Mouse (Mus musculus): ENCODE results near the gene Rcan1. TPM values are rescaled to one million over a fixed set of nuclear protein-coding genes. Genes with fewer than 3 reads are reported as not detected.
A peak's percentile ranks its signal among the peaks of the same experiment; 100 is the strongest.

Gene Rcan1
- total RNA-seq, 2 experiments from 2014 or later = 117 to 127 TPM

DNA sequence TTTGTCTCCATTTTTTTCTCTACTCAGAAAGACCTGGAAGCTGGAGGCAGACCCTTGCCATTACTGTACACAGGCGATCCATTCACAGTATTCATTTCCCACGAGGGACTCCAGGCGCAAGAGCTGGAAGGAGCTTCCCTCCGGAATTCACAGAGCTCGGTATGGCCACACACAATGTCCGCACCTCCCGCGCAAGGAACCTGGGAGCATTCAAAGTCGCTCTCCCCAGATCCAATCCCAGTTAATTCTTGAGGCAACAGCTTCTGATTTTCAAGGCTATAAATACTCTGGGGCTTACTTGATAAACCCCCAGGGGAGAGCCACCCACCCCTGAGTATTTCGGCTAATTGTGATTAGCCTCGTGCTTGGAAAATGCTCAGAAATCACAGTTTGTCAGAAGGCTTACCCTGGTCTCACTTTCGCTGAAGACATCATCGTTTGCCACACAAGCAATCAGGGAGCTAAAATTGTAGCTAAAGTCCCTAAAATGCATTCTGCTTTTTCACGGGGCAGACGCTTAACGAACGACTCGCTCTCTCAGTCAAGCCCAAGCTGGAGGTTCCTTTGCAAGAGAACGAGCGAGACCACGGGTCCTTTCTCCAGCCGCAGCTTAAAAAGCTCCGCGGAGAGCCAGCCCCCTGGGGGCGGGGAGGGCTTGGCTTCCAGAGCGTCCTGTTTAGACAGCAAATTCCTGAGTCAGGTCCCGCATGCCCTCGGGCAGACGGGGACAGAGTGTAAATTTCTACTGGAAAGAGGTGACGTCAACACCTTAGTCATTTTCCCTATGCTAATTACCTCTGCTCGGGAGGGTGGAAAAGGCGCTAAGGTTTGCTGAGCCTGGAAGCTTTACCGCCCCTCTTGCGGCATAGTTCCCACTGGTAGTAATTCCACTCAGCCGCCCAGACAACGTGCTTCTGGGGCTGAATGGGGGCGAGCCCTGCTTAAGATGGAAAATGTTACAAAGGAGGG is 70.9 kb downstream of the Rcan1 start:
- DNase-seq = peak; percentile 95

DNA sequence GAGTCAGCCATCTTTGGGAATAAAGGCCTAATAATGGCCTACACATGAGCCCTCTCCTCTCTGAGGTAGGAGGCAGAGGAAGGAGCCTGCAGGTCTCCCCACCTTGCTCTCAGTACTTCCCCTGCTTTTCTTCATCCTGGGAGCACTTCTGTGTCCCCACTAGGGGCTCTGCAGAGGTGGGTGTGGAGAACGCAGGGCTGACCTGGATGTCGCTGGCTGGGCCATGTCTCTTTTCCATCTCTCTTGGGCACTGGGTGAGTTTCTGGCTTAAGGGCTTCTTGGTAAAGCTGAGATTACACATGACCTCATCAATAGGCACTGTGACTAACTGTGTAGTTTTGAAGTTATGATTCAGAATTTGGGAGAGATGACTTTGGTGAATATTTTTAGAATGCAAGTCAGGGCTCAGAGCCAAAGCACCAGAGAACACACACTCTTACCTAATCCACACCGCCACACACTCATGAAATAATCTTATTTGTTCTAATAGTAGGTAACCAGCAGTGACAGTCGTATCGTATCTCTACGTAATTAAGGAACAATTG is 72.0 kb downstream of the Rcan1 start:
- DNase-seq = peak; percentile 45

DNA sequence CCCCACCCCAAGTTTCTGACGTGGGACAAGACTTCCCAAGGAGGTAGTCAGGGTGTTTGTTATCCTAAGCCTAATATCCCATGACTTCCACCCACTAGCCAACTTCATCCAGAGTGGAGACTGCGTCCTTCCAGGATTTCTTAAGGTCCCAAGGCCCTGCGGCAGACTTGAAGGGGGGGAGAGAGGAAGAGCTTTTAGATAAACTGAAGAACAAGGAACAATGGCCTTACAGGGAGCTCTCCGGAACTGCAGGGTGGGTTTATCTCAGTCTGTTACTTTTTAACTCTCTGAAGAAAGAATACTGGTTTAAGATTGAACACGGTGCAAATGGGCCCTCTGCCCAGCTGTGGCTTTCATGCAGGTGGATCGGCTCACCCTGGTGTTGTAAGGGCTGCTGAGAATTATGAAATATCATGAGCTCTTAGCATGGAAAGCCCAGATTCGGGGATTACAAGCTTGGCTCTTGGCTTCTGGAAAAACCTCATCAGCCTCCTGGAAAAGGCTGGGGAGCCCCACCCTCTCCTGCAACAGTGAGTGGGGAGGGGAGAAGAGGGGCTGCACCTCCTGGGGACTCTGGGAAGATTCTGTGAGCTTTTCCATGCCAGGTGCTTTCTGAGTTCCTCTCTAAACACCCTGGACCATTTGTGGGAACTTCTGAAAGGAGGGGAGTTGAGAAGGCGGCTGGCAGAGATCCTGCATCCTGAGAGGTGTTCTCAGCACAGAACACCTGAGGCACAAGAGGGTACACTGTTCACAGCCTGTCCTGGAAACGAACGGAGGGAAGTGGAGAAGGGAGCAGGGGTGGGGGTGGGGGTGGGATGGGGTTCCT is 72.7 kb downstream of the Rcan1 start:
- DNase-seq = no peak

DNA sequence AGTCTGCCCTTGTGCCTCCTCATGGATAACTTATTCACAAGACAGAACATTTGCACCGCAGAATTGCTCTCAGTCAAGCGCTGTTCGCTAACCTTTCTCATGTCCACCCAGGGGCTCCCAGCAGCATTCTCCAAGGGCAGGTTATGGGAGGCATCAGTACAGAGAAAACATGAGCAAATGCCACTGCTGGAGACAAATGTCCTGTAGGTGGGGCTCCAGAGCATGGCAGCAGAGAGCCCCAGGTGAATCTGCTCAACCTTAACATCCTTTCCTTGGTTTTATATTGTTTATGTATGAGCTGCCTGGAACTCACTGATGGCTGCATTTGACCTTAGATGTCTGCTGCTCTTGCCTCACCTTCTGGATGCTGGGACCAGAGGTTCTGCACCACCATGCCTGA is 76.9 kb downstream of the Rcan1 start:
- DNase-seq = no peak

DNA sequence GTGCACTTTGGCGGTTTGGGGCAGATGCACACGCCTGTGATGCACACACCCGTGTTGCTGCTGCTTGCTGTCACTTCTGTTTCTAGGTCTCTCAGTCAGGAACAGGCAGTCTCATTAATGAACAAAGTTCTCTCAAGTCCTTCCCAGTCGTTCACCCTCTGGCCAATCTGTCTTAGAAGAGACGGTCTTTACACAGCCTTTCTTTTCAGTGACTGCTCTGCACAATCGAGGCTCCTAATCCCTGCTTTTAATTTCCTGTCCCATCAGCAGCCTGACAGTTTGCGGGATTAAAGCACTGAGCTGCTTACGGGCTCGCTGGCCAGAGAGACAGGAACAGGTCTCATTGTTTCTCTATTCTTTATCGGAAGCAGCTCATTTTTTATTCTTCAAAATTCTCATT is 83.0 kb downstream of the Rcan1 start:
- DNase-seq = no peak

DNA sequence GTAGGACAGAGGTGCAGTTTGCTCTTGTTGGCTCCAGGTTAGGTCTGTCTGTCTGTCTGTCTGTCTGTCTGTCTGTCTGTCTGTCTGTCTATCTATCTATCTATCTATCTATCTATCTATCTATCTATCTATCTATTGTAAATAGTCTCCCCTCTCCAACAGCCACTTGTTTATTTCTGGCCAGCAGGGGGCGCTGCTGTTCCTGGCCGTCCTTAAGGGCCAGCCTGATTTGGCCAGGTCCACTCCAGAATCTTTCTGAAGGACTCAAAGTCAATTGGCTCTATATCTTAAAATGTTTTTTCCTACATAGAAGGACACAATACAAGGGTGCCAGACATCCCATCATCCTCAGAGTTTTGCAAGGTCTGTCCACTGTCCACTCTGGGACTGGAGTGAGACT is 85.6 kb downstream of the Rcan1 start:
- peak; percentile 86 for DNase-seq

DNA sequence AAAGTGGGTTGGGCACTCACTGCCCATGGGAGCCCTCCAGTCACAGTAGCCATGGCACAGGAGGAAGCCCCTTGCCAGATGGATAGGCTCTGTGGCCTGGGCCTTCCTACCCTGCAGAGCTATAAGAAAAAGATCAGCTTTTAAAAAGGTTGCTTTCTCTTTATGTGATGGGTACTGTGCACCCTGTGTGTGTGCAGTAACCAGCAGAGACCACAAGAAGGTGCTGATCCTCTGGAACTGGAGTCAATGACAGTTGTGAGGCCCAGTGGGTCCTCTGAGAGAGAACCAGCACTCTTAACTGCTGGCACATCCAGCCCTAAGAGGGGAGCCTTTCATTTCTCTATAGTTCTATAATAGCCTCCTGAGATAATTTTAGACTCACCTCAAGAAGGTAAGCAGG is 87.3 kb downstream of the Rcan1 start:
- no peak for DNase-seq

DNA sequence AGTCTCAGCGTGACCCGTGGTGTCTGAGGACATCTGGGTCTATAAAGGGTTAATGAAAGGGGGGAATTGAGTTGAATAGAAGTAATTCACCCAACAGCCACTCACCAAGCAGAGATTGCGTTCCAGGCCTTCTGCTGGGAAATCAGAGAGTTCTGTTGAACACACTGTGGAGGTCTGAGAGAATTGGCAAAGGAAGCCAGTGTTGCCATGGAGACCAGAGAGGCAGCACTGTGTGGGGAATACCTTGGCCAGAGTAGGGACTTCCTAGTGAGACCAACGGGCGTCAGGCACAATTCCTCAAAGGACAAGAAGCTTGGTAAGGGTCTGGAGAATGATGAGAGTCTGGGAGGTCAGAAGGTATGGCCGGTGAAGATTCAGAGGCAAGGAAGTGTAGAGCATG is 88.2 kb downstream of the Rcan1 start:
- DNase-seq = no peak

DNA sequence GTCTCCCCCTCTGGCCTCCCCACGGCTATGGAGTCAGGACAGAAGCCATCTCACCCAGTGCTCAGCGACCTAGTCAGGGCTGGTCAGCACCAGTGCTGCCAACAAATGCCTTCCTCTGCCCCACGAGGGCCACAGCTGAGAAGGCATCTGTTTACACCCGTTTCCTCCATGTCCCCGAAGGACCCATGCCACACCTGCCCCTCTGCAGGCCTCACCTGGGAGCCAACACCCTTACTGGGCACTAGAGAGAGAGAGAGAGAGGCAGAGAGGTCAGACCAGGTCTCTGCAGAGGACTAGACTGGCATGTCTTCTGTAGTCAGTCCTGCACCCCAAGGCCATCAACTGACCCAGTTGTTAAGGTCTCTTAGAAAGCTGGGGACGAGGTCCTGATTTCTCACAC is 89.6 kb downstream of the Rcan1 start:
- no peak for DNase-seq

DNA sequence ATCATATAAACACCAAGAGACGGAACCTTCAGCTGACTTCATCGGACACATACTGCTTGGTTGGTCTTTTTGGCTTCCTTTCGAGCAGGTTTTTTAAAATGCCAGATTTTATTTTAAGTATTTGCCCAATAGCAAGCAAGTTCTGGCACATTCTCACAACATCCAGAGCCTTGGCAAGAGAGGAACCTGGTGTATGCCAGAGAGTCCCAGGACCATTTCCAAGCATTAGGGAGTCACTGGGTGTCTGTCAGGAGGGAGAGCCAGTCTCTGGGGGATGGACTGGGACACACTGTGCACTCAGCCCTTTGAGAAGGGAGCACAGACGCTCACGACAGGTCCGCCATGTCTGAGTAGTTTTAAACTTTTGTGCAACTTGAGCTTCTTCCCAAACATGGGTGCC is 93.7 kb downstream of the Rcan1 start:
- DNase-seq = no peak

DNA sequence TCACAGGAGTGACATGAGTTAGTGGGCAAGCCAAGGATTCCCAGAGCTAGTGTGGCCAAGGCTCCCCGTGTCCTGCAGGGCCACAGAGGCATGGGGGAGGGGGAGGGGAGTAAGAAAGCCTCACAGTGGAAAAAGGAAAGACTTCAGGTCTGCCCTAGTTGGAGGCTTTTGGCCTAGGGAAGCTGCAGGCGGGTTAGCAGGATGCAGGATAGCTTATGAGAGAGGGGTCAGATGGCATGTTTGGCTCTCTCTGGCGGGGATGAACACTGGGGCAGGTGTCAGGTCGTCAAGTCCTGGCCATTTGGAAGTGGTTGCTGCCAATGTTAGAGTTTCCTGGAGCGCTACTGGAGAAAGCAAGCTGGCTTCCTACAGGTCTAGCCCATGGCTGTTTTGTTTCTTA is 99.0 kb downstream of the Rcan1 start:
- DNase-seq = no peak

DNA sequence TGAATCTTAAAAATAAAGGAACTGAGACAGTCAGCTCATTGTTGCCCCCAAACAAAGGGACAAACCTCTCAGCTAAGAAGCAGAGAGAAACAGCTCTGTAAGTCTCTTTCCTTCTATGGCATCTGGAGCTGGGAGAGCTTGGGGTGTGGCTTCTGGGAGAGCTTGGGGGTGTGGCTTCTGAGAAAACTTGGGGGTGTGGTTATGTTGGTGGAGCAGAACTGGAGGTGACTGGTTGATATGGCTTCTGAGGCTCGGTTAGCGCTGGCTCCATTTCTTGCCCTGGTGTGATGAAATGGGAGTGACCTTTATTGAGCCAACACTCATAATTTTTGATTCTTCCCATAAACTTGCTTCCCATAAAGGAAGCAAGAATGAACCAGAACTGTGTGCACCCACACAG is 101.4 kb downstream of the Rcan1 start:
- DNase-seq = peak; percentile 45

DNA sequence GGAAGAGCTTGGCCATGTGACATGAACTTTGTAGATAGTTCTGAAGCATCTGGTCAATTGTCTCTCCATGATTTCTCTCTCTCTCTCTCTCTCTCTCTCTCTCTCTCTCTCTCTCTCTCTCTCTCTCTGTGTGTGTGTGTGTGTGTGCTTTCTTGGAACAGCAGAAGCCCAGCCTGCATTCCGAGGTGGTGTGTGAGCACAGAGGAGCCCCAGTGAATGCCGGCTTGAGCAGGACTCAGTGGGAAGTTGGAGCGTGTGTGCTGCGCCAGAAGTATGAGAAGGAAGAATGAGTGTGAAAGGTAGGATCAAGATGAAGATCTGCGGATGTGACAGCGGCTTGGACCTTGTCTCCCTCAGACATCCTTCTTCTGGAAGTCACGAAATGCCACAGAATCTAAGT is 105.2 kb downstream of the Rcan1 start:
- no peak for DNase-seq

DNA sequence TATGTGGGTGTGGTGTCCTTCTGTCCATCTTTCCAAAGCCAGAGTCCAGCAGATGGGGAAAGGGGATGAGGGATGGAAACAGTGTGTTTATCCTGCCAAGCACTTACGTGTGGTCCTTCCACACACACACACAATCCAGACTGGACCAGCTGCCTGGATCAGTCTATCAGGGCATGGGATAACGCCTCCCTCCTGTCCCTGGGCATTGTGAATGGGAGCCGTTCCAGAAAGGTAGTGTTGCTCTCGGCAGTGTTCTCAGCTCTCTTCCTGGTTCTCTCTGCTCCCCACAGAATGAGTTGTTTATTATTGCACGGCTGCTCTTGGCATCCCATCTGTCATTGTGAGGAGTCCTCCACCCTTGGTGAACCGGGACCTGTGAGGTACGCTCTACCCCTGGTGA is 110.0 kb downstream of the Rcan1 start:
- DNase-seq = no peak

DNA sequence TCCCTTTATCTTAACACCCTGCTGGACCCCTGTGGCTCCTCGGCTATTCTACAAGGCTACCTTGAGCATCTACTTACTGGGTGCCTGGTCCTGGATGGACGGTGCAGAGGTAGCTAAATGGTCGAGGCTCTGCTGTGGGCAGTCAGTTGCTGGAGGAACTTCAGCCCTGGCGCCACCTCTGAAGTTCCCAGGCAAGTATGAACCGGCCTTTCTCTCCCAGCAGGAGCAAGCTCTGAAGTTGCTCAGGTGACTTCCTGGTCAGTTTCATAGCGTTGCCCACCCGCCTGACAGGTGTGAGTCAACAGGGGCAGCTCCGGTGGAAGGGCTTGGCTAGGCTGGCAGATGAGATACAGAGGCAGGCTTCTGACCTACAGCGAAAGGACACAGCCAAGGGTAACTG is 111.4 kb downstream of the Rcan1 start, which contains the start of gene Kcne1:
Gene Kcne1 (minus strand): TSS at position 240 of the 400 bp plus-strand sequence.
- DNase-seq = no peak

DNA sequence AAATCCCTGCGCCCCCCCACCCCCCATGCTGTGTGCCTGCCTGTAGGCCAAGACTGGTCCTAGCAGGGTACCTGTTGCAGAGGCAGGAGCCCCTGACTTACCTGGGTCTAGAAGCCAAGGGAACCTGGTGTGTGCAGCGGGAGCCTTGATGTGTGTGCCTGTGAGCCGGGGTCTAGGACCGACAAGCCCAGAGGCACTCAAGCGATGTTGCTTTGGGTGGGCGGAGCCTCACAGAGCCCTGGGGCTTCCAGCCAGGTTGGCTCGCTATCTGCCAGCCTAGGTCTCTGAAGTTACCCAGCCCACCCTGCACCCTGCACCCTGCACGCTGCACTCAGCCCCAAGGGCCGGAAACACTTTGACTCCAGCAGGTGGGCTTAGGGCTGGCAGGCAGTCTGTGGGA is 111.9 kb downstream of the Rcan1 start:
- DNase-seq = peak; percentile 71

DNA sequence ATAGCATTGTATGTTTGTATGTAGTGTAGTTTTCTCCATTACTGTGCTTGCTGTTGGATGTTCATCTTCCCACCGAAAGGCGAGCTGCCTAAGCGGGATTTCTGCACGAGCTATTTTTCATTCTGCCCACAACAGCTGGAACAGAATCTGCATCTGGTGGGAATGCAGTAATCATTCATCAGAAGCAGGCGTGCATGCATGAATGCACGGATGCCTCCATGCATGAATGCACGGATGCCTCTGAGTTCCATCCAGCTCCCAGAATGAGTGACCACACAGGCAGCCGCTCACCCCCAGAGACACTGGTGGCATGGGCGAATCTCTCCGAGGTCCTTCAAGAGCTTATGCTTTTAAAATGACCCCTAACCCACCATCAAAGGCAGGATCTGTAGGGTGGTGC is 113.1 kb downstream of the Rcan1 start:
- no peak for DNase-seq

DNA sequence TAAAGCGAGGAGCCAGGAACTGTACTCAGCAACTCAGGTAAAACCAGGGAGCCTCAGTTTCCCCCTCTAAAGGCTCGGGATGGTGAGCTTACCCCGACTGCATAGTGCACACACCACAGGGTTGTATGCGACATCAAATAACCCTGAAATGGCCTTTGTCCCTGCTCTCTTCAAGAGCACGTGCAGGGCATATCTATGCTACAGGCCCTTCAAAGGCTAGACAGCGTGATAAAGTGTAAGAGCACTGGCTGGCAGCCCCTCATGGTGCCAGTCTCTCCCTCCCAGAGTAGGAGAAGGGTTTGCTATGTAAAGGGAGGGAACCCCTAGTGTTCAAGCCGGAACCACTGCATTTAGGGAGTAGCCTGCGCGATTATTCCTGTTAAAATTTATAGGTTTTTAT is 113.6 kb downstream of the Rcan1 start:
- no peak for DNase-seq

DNA sequence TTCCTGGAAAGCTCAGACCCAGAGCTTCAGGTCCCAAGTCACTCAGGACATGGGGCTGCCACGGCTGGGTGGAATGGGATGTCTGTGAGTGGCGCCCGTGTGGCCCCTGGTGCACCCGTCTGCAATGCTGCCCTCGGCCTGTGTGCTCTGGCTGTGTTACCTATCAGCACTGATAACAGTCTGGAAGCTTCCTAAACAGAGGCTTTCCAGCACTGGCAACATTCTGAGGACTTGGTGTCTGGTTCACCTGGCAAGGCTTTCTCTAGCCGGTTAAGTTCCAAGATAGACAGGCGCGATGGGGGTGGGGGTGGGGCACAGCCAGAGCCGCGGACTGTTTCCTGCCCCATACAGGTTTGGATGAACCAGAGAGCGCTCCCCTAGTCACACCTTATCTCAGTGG is 114.7 kb downstream of the Rcan1 start:
- DNase-seq = no peak

DNA sequence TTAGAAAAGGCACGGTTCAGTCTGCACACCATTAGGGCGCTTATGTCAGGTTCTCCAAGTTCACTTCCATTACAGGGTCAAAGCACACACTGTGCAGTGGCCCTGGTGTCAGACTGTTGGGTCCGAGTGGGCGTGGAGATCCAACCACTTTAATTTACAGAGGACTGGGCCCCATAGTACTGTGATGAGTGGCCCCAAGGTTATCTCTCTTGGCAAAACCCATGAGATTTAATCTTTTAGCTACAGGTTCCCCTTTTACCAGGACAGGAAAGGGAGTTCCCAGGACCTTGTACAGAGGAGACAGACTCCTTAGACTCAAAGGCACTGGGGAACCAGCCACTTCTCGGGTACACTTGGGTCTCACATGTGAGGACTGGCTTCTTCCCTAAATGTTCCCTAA is 115.3 kb downstream of the Rcan1 start:
- DNase-seq = no peak

DNA sequence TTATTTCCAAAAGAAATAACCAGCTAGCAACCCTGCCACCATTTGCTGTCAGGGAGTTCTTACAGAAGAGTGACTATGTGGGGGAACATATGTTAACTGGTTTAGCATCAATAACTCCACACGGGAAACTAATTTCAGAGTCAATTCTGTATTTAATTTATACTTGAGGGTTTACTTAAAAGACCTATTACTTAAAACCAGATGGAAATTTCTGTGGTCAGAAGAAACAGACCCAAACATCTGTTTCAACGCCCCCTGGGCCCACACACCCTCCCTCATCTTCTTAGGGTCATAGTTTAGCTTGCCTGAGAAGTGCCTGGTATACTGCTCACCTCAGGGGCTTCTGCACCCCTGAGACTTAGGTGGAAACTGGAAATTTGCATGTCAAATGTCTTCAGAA is 116.8 kb downstream of the Rcan1 start:
- no peak for DNase-seq

DNA sequence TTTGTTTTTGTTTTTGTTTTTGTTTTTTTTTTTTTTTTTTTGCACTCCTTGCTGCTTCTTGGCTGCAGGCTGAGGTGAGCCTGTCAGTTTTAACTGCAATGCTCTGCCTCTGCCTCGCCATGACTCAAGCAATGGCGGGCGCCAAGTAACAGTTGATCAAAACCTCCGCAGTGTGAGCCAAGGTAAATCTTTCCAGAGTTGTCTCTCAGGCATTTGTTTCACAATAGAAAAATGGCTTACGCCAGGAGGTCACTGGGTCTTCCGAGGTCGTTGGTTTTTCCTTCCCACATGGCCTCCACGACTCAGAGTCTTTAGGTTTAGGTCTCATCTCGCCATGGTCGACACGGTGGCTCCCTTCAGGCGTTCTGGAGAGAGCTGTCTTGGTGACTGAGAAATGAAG is 117.4 kb downstream of the Rcan1 start:
- DNase-seq = no peak

DNA sequence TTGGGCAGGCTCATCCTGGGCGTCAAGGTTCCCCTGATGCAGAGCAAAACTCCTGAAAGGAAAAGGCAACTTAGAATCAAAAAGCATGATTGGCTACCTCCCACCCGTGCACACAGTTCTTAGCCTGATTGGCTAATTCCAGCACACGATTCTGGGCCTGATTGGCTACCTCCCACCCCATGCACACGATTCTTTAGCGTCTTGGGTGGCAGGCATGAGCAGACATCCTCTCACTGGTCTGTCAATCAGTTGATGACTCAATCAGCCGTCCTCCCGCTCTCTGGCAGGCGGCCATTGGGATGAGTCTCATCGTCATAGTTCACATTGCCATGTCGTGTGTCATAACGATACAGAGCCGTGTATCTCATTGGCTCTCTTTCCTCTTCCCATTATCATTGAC is 121.7 kb downstream of the Rcan1 start:
- peak; percentile 60 for DNase-seq

All from heart, postnatal 4 days (tissue).